Mouse (Mus musculus) heart, postnatal 0 days (tissue): ENCODE data around the gene Fa2h. TPM values are rescaled to one million over a fixed set of nuclear protein-coding genes. Genes with fewer than 3 reads are reported as not detected.

Source experiments
- ATAC-seq: fragments of 200-750 bp; cut with Nextera tagmentation; 2 replicates; pipeline ENCODE4 v1.8.0; 2017; ENCODE audit warnings: low read depth, moderate number of reproducible peaks, moderate library complexity; ENCODE audit not compliant: insufficient read depth
- DNase-seq: peaks from one replicate; pipeline ENCODE4 v3.0.0-alpha.2; 2016; ENCODE audit warnings: low spot score
- H3K27ac ChIP-seq: fragments of 300-500 bp; sonication (generic); 2 replicates; pipeline ENCODE4 v1.5.1; 2014; ENCODE audit warnings: low read depth, mild to moderate bottlenecking
- H3K27me3 ChIP-seq: fragments of 300-500 bp; sonication (generic); 2 replicates; pipeline ENCODE4 v1.6.1; 2014; ENCODE audit warnings: low read length, mixed read lengths; ENCODE audit not compliant: control insufficient read depth, insufficient read depth
- H3K36me3 ChIP-seq: fragments of 300-500 bp; sonication (generic); replicated peaks from 2 replicates; pipeline ENCODE4 v1.6.1; 2014; ENCODE audit warnings: low read length, mixed read lengths; ENCODE audit not compliant: control insufficient read depth, insufficient read depth
- H3K4me1 ChIP-seq: fragments of 300-500 bp; sonication (generic); 2 replicates; pipeline ENCODE4 v1.6.1; 2014; ENCODE audit warnings: antibody characterized with exemption; ENCODE audit not compliant: control insufficient read depth, insufficient read depth
- H3K4me2 ChIP-seq: fragments of 300-500 bp; sonication (generic); 2 replicates; pipeline ENCODE4 v1.6.1; 2014; ENCODE audit warnings: low read depth, mild to moderate bottlenecking, low read length, moderate library complexity
- H3K4me3 ChIP-seq: fragments of 300-500 bp; sonication (generic); 2 replicates; pipeline ENCODE4 v1.5.1; 2014; ENCODE audit warnings: low read depth, low read length
- H3K9ac ChIP-seq: fragments of 300-500 bp; sonication (generic); replicated peaks from 2 replicates; pipeline ENCODE4 v1.6.1; 2014; ENCODE audit warnings: low read depth, low read length, mixed read lengths
- H3K9me3 ChIP-seq: fragments of 300-500 bp; sonication (generic); replicated peaks from 2 replicates; pipeline ENCODE4 v1.6.1; 2016; ENCODE audit warnings: low read length; ENCODE audit not compliant: control insufficient read depth
- CTCF ChIP-seq: IDR thresholded peaks from 2 replicates; pipeline ENCODE4 v1.5.1; 2016; ENCODE audit warnings: antibody characterized with exemption, control low read depth, low read depth
- EP300 ChIP-seq: IDR thresholded peaks from 2 replicates; pipeline ENCODE4 v1.6.1; 2016; ENCODE audit warnings: antibody characterized with exemption, low read depth
- WGBS: fragments of 180-500 bp; shearing (Covaris S2); extraction: QIAGEN DNeasy Blood & Tissue Kit; methylation state at CpG from one replicate; pipeline ENCODE4 v1.1.7; 2014; 5-methylcytosine and 5-hydroxymethylcytosine counted together
- polyA plus RNA-seq: library from polyadenylated mRNA; unstranded; fragments of >200 nt; fragmentation: Nextera tagmentation; extraction: Ambion mirVana; gene quantifications from 2 replicates; pipeline ENCODE4 v1.2.1, GENCODE M21; 2015
- total RNA-seq: library from RNA; depleted of rRNA; stranded (reverse); fragments of >200 nt; gene quantifications from 2 replicates; pipeline ENCODE4 v1.2.3, GENCODE M21; 2014; ENCODE audit warnings: low replicate concordance; rRNA removed

The Fa2h gene
- total and polyA plus RNA-seq, 2 experiments from 2014 or later = 5.5 TPM; not detected in 1

GRCm38 (mm10) chr8:111298011-111298410 lies 95.6 kb downstream of the Fa2h start:
- 85% methylated on average over 1 of the region's 1 CpGs for WGBS
- Histone ChIP-seq H3K27me3 (no peaks in the 10 kb centered on the region), H3K4me1 (peaks cover 12% of the 10 kb centered on the region), H3K4me3 (no peak overlapping the region), H3K9ac (no peak overlapping the region; the same call in 1 of the 2 replicates), H3K27ac (no peak overlapping the region; the same call in 1 of the 2 replicates), H3K9me3 (no peaks in the 10 kb centered on the region), H3K36me3 (peaks cover 32% of the 10 kb centered on the region), H3K4me2 (peak overlapping the region; percentile 25; the same call in 1 of the 2 replicates)
- ATAC-seq = no peak
- DNase-seq = no peak
- TF ChIP-seq CTCF (no peak), EP300 (no peak)

Other genes with a start within 250 kb of the Fa2h start
- 30.5 and 41.9 TPM in 2 replicates for gene Glg1, start 134.6 kb downstream of the Fa2h start, total RNA-seq
- 37.1 and 38.2 TPM in 2 replicates for gene Glg1, start 134.6 kb downstream of the Fa2h start, polyA plus RNA-seq
- 20.5 and 32.7 TPM in 2 replicates for gene Rfwd3, start 93.6 kb downstream of the Fa2h start, total RNA-seq
- gene Rfwd3, start 93.6 kb downstream of the Fa2h start, polyA plus RNA-seq = 16.0 TPM in 2 replicates
- 0.58 and 3.1 TPM in 2 replicates for gene Mlkl, start 55.6 kb downstream of the Fa2h start, total RNA-seq
- gene Mlkl, start 55.6 kb downstream of the Fa2h start, polyA plus RNA-seq = 4.2 and 4.4 TPM in 2 replicates
- gene Wdr59, start 128.3 kb upstream of the Fa2h start, total RNA-seq = 3.2 and 6.5 TPM in 2 replicates
- gene Wdr59, start 128.3 kb upstream of the Fa2h start, polyA plus RNA-seq = 2.3 and 2.4 TPM in 2 replicates
- 52.1 and 69.1 TPM in 2 replicates for gene Znrf1, start 142.3 kb upstream of the Fa2h start, total RNA-seq
- gene Znrf1, start 142.3 kb upstream of the Fa2h start, polyA plus RNA-seq = 13.9 and 15.1 TPM in 2 replicates
- gene Ldhd, start 236.6 kb upstream of the Fa2h start, total RNA-seq = 2.7 and 4.3 TPM in 2 replicates
- gene Ldhd, start 236.6 kb upstream of the Fa2h start, polyA plus RNA-seq = 1.3 and 1.5 TPM in 2 replicates
- 7.5 and 18.3 TPM in 2 replicates for gene Zfp1, start 249.6 kb upstream of the Fa2h start, total RNA-seq
- 11.9 and 12.0 TPM in 2 replicates for gene Zfp1, start 249.6 kb upstream of the Fa2h start, polyA plus RNA-seq